Mouse (Mus musculus): ENCODE data around the gene Gpr88. TPM values are rescaled to one million over a fixed set of nuclear protein-coding genes. Genes with fewer than 3 reads are reported as not detected.

Gpr88 gene
- total and polyA plus RNA-seq, 2 experiments from 2014 or later, result 2.5 to 8.9 TPM

- no peak for DNase-seq (ENCODE audit: low spot score)
- no peak overlapping the region for H3K4me2 ChIP-seq (ENCODE audit: low read depth, low read length, poor library complexity, severe bottlenecking)
- H3K9me3 ChIP-seq (ENCODE audit: low read length), result no peaks in the 10 kb centered on the region
- no peak for ATAC-seq (ENCODE audit: low FRiP score)
- H3K9ac ChIP-seq (replicated peaks; ENCODE audit: low read length, poor library complexity, severe bottlenecking), result no peak overlapping the region
- no peaks in the 10 kb centered on the region for H3K4me1 ChIP-seq (ENCODE audit: insufficient read depth, low read length)
- no peaks in the 10 kb centered on the region for H3K36me3 ChIP-seq (ENCODE audit: insufficient read depth, low read length)
- H3K27ac ChIP-seq (ENCODE audit: low read depth, low read length), result no peak overlapping the region
- no peak for TF ChIP-seq CTCF (IDR thresholded peaks at IDR 0.05)
- no peaks in the 10 kb centered on the region for H3K27me3 ChIP-seq (ENCODE audit: insufficient read depth, low read length)
- H3K4me3 ChIP-seq (ENCODE audit: low read depth, low read length), result no peak overlapping the region
- 88% methylated on average over 5 of the region's 5 CpGs for WGBS
Measured at GRCm38 (mm10) chr3:116211639-116212038, 41.7 kb downstream of the Gpr88 start.

- Histone ChIP-seq H3K36me3 (ENCODE audit: insufficient read depth, low read length) (no peaks in the 10 kb centered on the region), H3K4me2 (ENCODE audit: low read depth, low read length, poor library complexity, severe bottlenecking) (no peak overlapping the region), H3K9me3 (ENCODE audit: low read length) (no peaks in the 10 kb centered on the region), H3K27me3 (ENCODE audit: insufficient read depth, low read length) (no peaks in the 10 kb centered on the region), H3K4me3 (ENCODE audit: low read depth, low read length) (no peak overlapping the region), H3K27ac (ENCODE audit: low read depth, low read length) (no peak overlapping the region), H3K4me1 (ENCODE audit: insufficient read depth, low read length) (no peaks in the 10 kb centered on the region), H3K9ac (replicated peaks; ENCODE audit: low read length, poor library complexity, severe bottlenecking) (no peak overlapping the region)
- DNase-seq (ENCODE audit: low spot score) (no peak), ATAC-seq (ENCODE audit: low FRiP score) (no peak)
- no peak for TF ChIP-seq CTCF (IDR thresholded peaks at IDR 0.05)
- WGBS, result 67% methylated on average over 8 of the region's 8 CpGs
Measured at GRCm38 (mm10) chr3:116210720-116211121, 42.6 kb downstream of the Gpr88 start.

GRCm38 (mm10) chr3:116209214-116209613 lies 44.1 kb downstream of the Gpr88 start:
- TF ChIP-seq CTCF (IDR thresholded peaks at IDR 0.05), result no peak; the same call in 1 of the 2 replicates
- H3K9me3 ChIP-seq (ENCODE audit: low read length), result no peaks in the 10 kb centered on the region
- no peak overlapping the region for H3K9ac ChIP-seq (replicated peaks; ENCODE audit: low read length, poor library complexity, severe bottlenecking)
- H3K36me3 ChIP-seq (ENCODE audit: insufficient read depth, low read length), result no peaks in the 10 kb centered on the region
- no peak overlapping the region for H3K27ac ChIP-seq (ENCODE audit: low read depth, low read length)
- DNase-seq (ENCODE audit: low spot score), result no peak
- H3K4me3 ChIP-seq (ENCODE audit: low read depth, low read length), result no peak overlapping the region
- H3K4me2 ChIP-seq (ENCODE audit: low read depth, low read length, poor library complexity, severe bottlenecking), result no peak overlapping the region
- no peaks in the 10 kb centered on the region for H3K4me1 ChIP-seq (ENCODE audit: insufficient read depth, low read length)
- no peaks in the 10 kb centered on the region for H3K27me3 ChIP-seq (ENCODE audit: insufficient read depth, low read length)
- 82% methylated on average over 8 of the region's 8 CpGs for WGBS
- ATAC-seq (ENCODE audit: low FRiP score), result no peak

DNA sequence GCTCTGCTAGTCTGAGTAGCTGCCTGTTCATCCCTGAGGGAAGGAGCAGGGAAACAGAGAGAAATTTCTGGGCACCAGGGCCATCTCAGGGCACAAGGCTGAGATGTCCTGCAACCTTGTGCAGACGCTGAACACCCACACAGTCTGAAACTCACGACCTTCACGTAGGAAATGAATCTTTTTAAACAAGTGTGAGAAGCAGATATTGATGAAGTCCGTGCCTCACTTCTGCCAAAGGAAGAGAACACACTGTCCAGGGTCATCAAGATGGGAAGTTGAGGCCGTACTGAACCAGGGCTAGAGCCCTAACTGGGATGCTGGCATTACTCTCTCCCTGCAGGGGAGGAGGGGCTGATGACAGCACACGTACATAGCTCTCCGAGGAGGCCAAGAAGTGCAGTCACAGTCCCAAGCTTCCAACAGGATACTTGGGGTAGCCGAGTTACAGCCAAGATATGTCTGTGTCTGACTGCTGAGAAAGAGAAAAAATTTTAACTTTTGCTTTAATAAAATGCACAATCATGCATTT lies 46.9 kb downstream of the Gpr88 start:
- H3K27ac ChIP-seq (ENCODE audit: low read depth, low read length), result no peak overlapping the region
- H3K4me3 ChIP-seq (ENCODE audit: low read depth, low read length), result no peak overlapping the region
- no peak for TF ChIP-seq CTCF (IDR thresholded peaks at IDR 0.05)
- no peaks in the 10 kb centered on the region for H3K9me3 ChIP-seq (ENCODE audit: low read length)
- ATAC-seq (ENCODE audit: low FRiP score) (no peak), DNase-seq (ENCODE audit: low spot score) (no peak)
- H3K27me3 ChIP-seq (ENCODE audit: insufficient read depth, low read length), result no peaks in the 10 kb centered on the region
- no peak overlapping the region for H3K4me2 ChIP-seq (ENCODE audit: low read depth, low read length, poor library complexity, severe bottlenecking)
- 76% methylated on average over 8 of the region's 8 CpGs for WGBS
- no peaks in the 10 kb centered on the region for H3K4me1 ChIP-seq (ENCODE audit: insufficient read depth, low read length)
- no peak overlapping the region for H3K9ac ChIP-seq (replicated peaks; ENCODE audit: low read length, poor library complexity, severe bottlenecking)
- H3K36me3 ChIP-seq (ENCODE audit: insufficient read depth, low read length), result no peaks in the 10 kb centered on the region

DNA sequence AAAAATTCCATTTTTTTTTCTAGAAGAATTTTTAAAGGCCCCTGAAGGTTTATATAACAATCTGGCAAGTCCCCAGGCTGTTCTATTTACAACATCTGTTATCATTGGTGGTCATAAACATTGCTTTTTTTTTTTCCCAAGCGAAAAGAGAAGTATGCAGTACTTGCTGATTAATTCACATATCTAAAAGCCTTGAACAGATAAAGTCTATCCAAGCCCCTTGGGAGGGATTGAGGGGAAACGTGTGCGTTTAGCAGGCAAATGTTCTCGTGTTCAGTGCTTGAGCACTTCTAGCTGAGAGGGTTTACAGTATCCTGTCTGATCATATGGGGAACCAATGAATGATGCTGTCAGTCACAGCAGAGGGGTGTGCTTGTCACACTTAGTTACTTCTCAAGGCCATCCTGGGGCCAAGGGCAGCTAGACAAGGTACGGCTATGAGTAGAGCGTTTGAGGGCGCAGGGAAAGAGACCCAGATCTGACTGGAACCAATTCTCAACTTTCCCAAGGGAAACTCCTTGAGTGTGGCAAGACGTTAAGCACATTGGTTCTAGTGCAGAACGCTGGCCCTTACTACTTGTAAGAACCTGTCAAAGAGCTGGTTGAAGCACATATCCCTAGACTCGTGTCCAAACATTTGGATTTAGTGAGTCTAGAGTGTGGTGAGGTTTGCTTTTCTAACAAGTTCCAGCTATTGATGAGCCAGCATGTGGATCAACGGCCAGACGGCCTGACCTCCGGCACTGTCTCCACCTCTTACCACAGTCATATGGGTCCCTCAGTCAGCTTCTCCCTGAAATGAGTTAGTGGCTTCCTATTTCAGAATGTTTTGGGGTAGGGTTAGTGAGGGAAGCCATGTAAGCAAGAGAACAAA lies 47.7 kb downstream of the Gpr88 start:
- Histone ChIP-seq H3K4me2 (ENCODE audit: low read depth, low read length, poor library complexity, severe bottlenecking) (no peak overlapping the region), H3K27ac (ENCODE audit: low read depth, low read length) (no peak overlapping the region), H3K9ac (replicated peaks; ENCODE audit: low read length, poor library complexity, severe bottlenecking) (no peak overlapping the region), H3K27me3 (ENCODE audit: insufficient read depth, low read length) (no peaks in the 10 kb centered on the region), H3K4me1 (ENCODE audit: insufficient read depth, low read length) (no peaks in the 10 kb centered on the region), H3K9me3 (ENCODE audit: low read length) (no peaks in the 10 kb centered on the region), H3K36me3 (ENCODE audit: insufficient read depth, low read length) (no peaks in the 10 kb centered on the region), H3K4me3 (ENCODE audit: low read depth, low read length) (no peak overlapping the region)
- ATAC-seq (ENCODE audit: low FRiP score) (no peak), DNase-seq (ENCODE audit: low spot score) (no peak)
- WGBS, result 78% methylated on average over 13 of the region's 13 CpGs
- no peak for TF ChIP-seq CTCF (IDR thresholded peaks at IDR 0.05)

GRCm38 (mm10) chr3:116204643-116205042 lies 48.7 kb downstream of the Gpr88 start:
- H3K27me3 ChIP-seq (ENCODE audit: insufficient read depth, low read length), result no peaks in the 10 kb centered on the region
- H3K36me3 ChIP-seq (ENCODE audit: insufficient read depth, low read length), result no peaks in the 10 kb centered on the region
- H3K9me3 ChIP-seq (ENCODE audit: low read length), result no peaks in the 10 kb centered on the region
- no peak overlapping the region for H3K4me2 ChIP-seq (ENCODE audit: low read depth, low read length, poor library complexity, severe bottlenecking)
- no peak overlapping the region for H3K9ac ChIP-seq (replicated peaks; ENCODE audit: low read length, poor library complexity, severe bottlenecking)
- no peak overlapping the region for H3K4me3 ChIP-seq (ENCODE audit: low read depth, low read length)
- 83% methylated on average over 9 of the region's 9 CpGs for WGBS
- TF ChIP-seq CTCF (IDR thresholded peaks at IDR 0.05), result no peak
- no peaks in the 10 kb centered on the region for H3K4me1 ChIP-seq (ENCODE audit: insufficient read depth, low read length)
- DNase-seq (ENCODE audit: low spot score) (no peak), ATAC-seq (ENCODE audit: low FRiP score) (no peak; the same call in 1 of the 2 replicates)
- no peak overlapping the region for H3K27ac ChIP-seq (ENCODE audit: low read depth, low read length)

Measured in midbrain, postnatal 0 days (tissue).